Mouse (Mus musculus) mouse embryonic stem cell (cell line): ENCODE data around the gene Mrpl44.

Experiments used
- in situ Hi-C, 2 experiments: fragments of 300-500 bp; cut with MboI; formaldehyde crosslinking; loops; 1 replicate in 1 of 2; 3 replicates in 1 of 2; pipeline ENCODE4 v1.14.3; 2019 to 2020; ENCODE audit warnings: low sequenced_read_pairs in 2 of 2, low pct_unique_long_range_greater_than_20kb in 1 of 2, mixed read lengths in 1 of 2; ENCODE audit not compliant: unreplicated experiment in 1 of 2

Gene Mrpl44

DNA sequence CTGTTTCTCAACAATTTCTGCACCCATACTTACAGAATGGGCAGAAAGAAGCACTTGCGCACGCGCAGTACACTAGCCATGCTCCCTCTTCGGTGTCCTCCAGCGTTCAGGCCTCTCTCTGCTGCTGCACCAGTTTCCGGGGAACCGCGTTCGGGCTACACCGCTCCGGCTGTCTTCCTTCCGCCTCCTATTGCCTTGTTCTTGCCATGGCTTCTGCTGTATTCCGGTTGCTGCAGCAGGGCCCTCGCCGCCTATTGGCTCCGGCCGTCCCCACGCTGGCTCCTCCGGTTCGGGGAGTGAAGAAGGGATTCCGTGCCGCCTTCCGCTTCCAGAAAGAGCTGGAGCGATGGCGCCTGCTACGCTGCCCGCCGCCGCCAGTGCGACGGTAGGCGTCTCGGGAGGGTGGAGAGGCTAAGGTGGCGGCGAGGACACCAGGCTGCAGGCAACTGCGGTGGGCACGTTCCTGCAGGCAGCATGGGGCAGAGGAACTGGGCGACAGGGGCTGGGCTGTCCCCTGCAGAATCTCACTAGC is at the start of gene Mrpl44, which contains the start of gene Wdfy1:
Gene Mrpl44 (plus strand): TSS at position 92 of the 532 bp plus-strand sequence.
Gene Wdfy1 (minus strand): TSS at position 217 of the 532 bp plus-strand sequence.
- in situ Hi-C loops = no loop called here

DNA sequence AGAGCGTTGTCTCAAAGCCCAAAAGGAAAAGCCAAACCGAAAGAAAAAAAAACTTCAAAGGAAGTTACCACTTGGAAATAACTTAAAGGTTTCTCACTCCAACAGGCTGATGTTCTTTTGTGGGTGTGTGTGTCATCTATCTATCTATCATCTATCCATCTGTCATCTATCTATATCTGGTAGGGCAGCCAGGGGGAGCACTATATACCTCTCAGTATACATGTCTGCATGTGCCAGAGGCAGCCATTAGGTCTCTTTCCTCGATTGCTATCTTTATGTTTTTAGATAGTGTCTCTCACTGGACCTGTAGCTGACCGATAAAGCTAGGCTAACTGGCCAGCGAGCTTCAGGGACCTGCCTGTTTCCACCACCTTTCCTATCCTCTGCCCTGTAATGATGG is 41.0 kb upstream of the Mrpl44 start:
- in situ Hi-C loops = no loop called here

DNA sequence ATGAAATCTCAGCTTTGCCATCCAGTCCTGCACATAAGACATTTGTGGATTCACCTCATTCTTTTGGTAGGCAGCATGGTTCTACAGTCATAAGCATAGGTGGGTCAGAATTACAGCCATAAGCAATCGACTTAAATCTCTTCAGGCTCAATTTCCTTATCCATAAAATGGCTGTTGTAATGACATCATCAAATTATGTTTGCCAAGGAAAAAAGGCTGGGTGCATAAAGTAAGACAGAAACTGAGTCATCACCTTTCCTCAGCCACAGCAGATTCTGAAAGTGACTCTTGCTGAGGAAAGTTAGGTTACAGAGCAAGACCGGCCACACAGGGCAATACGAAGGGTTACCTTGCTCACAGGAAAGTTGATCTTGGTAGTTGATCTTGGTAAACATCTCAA is 39.4 kb upstream of the Mrpl44 start:
- in situ Hi-C loops = no loop called here

DNA sequence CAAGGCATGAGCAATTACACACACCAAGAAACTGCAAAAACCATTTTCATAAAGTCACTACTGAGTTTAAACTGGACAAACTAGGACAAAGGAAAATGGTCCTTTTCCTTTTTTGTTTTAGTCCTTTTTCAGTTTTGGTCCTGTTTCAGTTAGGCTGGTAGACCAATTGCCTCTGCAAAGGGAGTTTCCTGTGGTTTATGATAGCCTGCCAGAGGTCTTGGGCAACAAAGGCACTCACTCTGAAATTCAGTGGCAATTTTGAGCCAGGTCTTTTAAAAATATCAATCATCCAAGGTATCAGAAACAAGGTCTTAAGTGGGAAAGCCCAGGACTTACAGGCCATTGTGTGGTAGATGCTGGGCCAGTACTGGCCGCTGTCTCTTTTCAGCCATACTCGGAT is 36.1 kb upstream of the Mrpl44 start:
- in situ Hi-C loops = no loop called here

DNA sequence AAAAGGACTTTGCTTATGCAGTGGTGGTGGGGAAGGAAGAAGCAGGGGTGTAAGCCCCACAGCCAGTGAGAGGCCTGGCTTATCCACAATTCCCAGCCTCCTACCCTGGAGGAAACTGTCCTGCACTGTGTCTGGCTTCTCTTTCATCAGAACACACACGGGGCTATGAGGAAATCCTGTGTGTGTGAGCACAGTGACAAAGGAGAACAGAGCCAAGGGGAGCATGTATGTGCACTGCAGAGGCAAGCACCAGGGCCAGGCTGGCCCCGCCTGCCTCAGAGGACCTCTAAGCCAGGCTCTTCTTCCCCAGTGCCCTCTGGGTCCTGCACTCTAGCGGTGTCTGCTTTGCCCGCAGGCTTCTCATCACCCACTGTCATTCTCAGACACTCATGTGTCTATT is 34.8 kb upstream of the Mrpl44 start:
- in situ Hi-C loops = no loop called here

DNA sequence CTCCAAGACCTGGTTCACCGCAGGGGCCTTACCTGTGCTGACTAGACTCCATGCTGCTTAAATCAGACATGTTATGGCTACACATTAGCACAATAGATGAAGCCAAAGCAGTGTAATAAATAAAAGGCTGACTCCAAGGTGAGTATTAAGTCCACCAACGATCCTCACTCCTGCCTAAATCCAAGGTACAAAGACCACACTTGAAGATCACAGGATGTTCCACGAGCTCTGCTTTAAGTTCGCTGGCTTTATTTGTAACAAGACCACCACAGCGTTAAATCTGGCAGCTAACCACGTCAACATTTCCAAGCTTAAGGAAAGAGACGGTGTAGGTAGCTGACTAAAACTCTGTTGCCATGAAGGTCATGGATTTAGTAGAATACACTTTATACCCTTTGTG is 32.9 kb upstream of the Mrpl44 start:
- in situ Hi-C loops = no loop called here

DNA sequence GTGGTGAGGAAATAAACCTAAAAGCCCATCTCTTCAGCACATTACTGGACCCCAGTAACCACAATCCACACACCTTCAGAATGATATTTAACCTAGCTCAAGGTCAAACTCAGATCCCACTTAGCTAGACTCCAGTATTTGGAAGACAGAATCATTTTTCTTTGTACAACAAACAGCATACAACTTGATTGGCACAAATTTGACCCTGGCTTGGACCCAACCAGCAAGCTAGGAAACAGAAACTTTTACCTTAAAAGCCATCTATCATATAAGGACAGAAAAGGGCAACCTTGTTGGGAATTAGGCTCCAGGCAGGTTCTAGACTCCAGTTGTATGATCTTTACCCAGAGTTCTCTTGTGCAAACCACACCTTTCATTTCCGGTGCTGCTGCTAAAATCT is 32.4 kb upstream of the Mrpl44 start:
- in situ Hi-C loops = no loop called here

DNA sequence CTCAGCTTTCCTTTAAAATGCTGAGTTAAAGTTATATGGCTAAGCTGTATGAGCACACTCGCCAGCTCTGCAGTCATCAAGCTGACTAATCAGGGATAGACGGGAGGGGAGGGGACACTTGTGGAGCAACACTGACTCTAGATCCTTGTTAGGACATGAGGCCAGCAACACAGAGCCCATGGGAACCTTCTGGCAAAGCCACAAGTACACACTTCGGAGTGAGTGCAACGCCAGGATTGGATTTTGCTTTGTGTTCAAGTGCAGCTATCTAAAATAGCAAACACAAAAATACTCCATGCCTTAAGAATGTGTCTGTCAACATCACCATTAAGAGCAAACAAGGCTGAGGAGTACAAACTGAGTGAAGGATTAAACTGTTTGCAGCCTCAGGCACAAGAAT is 29.8 kb upstream of the Mrpl44 start:
- in situ Hi-C loops = no loop called here

DNA sequence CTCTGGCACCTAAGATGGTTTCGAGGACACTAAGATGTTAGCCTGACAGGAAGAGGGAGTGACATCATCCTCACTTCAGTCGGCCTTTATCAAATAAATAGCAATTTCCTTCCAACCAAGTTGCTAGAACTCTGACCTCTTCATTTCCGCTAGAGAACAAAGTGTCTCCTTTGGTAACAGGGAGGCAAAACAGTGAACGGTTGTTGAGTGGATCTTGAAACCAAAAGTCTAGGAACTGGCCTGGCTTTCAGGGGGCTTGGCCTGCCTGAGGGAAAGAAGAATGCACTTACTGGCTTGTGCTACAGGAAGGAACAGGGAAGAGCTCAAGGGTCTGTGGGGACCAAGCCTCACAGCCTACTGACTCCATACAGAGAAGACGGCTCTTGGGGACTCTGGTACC is 24.6 kb upstream of the Mrpl44 start:
- in situ Hi-C loops = no loop called here

DNA sequence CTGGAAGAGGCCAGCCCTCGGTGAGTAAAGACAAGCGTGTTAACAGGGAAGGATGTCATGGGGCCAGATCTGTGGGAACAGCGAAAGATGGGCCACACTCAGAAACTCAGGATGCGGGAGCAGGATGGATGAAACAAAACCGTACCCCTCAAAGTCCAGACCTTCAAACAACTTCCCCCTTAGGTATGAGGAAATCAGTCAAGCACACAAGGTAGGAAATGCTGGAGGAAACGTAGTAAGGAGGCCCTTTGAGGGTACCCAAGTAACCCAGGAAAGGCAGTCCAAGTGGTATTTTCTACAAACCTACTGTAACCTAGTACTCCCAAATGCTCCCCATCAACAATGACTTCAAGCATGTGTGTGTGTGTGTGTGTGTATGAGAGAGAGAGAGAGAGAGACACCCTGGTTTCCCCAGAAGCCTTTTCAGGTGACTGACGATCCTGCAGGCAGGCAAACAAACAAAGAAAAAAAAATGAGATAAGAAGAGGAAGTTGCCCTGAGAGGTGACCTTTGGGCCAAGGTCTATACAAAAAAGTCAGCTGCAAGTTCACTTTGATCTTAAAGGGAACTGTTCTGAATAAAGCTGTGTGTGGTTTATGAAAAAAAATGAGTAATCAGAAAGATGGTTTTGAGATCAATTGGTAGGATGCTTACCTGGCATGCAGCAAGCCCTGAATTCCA is 23.7 kb upstream of the Mrpl44 start:
- in situ Hi-C loops = no loop called here

DNA sequence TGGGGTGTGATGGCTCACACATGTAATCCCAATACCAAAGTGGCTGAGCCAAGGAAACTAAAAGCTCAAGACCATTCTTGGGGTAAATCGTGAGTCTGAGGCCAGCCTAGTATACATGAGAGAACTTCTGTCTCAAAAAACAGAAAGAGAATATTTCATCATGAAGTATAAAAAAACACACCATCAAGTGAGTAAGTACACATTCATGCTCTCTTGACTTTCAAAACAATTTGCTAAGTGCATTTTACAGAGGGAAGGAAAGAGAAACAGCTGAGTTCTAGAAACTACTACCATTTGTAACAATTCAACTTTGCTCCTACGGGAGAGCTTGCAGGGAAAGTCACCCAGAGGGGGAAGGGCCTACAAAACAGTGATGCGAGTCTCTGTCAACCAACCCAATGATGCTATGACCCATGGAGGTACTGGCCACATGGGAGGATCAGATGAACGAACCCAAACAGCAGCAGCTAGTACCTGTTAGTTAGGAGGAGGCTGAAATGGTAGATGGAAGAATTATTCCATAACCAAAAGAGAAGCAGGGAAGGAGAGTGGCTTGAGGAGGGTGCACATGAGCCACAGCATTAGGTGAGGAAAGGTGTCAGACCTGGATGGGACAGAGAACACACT is 23.0 kb upstream of the Mrpl44 start:
- in situ Hi-C loops = no loop called here

DNA sequence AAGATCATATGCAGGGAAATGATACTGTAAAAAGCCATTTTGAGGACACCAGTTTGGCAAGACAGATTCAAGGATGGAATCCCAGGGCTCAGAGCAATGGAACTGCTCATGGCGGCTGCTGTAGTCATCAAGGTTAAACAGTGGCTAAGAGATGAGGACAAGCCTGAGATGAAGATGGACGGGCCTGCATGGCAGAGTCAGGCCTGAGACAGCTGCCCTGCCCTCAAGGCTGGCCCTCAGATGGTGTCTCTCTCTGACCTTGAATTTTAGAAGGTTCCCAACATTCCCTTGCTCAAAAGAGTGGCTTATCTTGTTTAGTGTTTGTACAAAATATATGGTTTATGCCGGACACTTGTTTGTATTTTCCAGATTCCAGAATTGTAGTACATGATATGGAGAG is 22.4 kb upstream of the Mrpl44 start:
- in situ Hi-C loops = no loop called here

DNA sequence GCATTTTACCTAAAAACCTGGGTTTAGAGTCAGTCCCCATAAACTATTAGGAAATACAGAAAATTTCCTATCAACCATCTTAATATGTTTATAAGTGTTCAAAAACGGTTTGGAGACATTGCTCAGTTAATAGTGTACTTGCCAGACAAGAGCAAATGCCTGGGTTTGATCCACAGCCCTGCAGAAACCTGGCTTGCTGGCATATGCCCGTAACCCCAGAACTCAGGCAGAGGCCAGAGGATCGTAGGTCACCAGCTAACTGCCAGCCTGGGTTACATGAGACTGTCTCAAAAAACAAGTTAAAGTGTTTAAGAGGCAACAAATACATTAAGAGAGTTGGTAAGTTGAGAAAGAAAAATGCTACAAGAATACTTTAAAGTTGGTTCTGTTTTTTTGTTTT is 20.9 kb upstream of the Mrpl44 start:
- in situ Hi-C loops = no loop called here

DNA sequence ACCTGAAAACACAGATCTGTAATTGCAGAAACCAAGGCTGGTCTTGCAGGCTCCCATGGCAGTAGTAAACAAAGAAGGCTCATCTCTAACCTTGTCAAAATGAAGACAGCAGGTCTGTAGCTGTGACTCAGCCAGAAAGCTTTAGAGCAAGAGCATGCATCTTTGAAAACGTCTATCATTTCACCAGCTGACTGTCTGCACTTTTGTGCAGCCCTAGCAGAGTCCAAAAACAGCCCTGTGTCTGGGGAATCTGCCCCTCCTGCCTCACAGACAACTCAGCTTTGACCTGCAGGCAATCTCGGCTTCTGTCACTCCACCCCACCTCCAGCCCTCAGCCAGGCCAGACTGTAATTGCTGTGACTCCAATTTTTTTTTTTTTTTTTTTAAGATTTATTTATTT is 20.4 kb upstream of the Mrpl44 start:
- in situ Hi-C loops = no loop called here

DNA sequence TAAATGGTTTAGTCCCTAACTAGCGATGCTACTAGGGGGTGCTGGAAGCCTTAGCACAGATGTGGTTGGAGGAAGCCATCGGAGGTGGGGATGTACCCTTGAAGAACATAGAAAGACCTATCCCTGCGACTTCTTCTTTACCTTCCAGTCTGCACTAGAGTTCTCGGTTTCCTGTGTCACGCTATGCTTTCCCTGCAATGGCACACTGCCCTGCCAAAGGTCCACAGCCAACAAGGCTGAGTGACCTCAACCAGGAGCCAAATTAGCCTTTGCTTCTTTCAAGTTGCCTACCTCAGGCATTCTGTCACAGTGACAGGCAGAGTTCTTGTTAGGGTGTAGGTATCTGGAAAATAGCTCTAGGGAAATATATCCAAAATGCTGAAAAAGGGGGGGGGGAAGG is 19.4 kb upstream of the Mrpl44 start:
- in situ Hi-C loops = no loop called here

DNA sequence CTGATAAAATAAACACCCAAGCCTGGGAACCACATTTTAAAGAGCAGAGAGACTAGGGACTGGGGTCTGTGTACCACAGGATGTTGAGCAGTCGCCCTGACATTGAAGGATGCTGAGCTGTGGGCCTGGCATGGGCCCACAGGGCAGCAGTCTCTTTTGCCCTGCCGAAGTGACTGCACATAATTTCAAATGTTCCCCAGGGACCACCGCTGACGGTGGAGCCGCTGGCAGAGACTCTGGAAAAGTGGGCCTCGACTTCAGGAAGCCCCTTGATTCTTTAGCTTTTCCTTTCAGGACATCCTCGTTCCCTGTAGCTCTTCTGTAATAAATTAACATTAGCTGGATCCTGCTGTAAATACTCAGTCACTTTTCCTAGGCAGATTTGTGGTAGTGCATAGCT is 18.7 kb upstream of the Mrpl44 start:
- in situ Hi-C loops = no loop called here

DNA sequence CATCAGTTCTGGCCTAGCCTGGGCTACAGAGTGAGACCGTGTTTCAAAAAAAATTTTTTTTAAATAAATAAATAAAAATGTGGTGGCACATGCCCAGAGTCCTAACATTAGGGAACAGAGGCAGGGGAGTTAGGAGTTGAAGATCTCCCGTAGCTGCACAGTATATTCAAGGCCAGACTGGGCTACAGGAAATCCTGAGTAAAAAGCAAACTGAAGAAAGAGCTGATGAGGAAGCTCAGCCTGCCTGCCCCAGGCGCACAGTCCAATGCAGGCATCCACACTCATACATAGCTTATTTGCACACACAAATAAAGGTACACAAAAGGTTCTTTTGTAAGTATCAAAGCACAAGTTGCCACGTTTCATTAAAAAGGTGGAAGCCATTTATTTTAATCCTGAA is 18.2 kb upstream of the Mrpl44 start:
- in situ Hi-C loops = no loop called here

DNA sequence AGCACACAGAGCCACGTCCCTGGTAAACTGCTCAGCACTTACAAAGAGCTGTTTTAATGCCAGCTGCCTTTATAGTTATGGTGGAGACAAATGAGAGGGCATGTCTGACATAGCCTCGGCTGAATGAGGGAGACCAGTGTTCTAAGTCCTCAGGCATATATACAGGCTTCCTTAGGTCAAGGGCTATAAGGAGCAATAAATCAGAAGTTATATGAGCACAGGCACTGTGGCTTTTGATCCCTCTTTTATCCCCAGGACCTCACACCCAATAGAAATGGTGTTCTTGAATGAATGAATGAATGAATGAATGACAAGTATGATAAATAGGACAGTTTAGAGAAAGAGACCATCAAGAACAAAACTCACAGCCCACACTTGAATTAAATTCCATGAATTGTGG is 16.8 kb upstream of the Mrpl44 start:
- in situ Hi-C loops = no loop called here

DNA sequence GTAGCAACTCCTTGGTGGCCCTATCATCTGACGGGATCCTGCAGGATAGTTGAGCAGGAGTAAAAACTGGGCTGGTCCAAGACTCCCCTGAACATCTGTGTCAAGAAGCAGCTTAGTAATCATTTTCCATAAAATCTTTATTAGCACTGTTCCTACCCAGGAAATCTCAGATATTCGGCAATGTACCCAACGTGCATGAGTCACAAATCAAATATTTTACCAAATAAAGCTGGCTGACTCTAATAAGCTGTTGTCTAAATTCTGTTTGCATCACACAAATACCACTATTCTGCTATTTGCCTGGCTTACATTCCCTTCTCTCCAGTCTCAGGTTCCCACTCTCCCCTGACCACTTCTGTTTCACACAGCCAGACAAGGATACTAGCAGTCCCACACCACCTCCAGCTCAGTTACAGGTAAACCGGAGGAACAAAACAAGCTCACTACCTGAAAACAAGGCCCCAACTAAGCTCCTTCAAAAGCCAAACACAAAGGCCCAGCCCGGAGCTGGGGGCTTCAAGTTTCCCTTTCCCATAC is 16.3 kb upstream of the Mrpl44 start:
- in situ Hi-C loops = no loop called here

DNA sequence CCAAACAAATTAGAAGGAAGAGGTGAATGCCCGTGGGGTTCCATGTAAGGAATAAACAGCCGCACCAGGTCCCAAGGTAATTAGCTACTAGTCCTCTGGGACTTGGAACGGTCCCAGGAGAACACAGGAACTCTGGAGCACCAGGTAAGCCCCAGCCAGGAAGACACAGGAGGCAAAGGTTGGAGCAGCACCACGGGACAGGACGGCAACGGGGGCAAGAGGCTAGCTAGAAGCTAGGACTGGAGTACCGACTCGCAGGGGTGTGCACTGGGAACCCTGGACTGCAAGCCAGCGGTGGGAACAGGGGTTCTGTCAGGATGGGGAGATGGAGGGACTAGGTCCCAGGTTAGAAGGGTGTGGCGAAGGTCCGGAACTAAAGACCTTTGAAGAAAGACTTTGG is 15.2 kb upstream of the Mrpl44 start:
- in situ Hi-C loops = no loop called here
